Mouse (Mus musculus) embryonic facial prominence, embryonic 14.5 days (tissue): ENCODE measurements around the gene Thegl. TPM values are rescaled to one million over a fixed set of nuclear protein-coding genes. Genes with fewer than 3 reads are reported as not detected.
A peak's percentile ranks its signal among the peaks of the same experiment; 100 is the strongest.
"Not testable (repeated sequence)": the region's sequence is repeated elsewhere in the genome, so short reads cannot be mapped to it uniquely, and the experiment has no call there.

ENCODE experiments used
- ATAC-seq: fragments of 200-750 bp; cut with Nextera tagmentation; 2 replicates; pipeline ENCODE4 v1.8.0; 2017; ENCODE audit warnings: low read depth, moderate number of reproducible peaks, moderate TSS enrichment
- DNase-seq: peaks from one replicate; pipeline ENCODE4 v3.0.0-alpha.2; 2015; ENCODE audit warnings: low spot score
- H3K27ac ChIP-seq: fragments of 300-500 bp; sonication (generic); replicated peaks from 2 replicates; pipeline ENCODE4 v1.5.1; 2014; ENCODE audit warnings: low read depth, mild to moderate bottlenecking, low read length, moderate library complexity
- H3K27me3 ChIP-seq: fragments of 300-500 bp; sonication (generic); replicated peaks from 2 replicates; pipeline ENCODE4 v1.6.1; 2014; ENCODE audit warnings: low read length; ENCODE audit not compliant: control insufficient read depth, insufficient read depth
- H3K36me3 ChIP-seq: fragments of 300-500 bp; sonication (generic); 2 replicates; pipeline ENCODE4 v1.6.1; 2014; ENCODE audit warnings: low read length, mixed read lengths; ENCODE audit not compliant: control insufficient read depth, insufficient read depth
- H3K4me1 ChIP-seq: fragments of 300-500 bp; sonication (generic); 2 replicates; pipeline ENCODE4 v1.6.1; 2014; ENCODE audit warnings: antibody characterized with exemption, low read length; ENCODE audit not compliant: control insufficient read depth, insufficient read depth
- H3K4me2 ChIP-seq: fragments of 300-500 bp; sonication (generic); 2 replicates; pipeline ENCODE4 v1.6.1; 2014; ENCODE audit warnings: low read depth, mild to moderate bottlenecking, low read length, moderate library complexity, mixed read lengths
- H3K4me3 ChIP-seq: fragments of 300-500 bp; sonication (generic); 2 replicates; pipeline ENCODE4 v1.5.1; 2014; ENCODE audit warnings: low read depth, mild to moderate bottlenecking, low read length
- H3K9ac ChIP-seq: fragments of 300-500 bp; sonication (generic); 2 replicates; pipeline ENCODE4 v1.6.1; 2014; ENCODE audit warnings: low read depth, mild to moderate bottlenecking, low read length, moderate library complexity, mixed read lengths
- H3K9me3 ChIP-seq: fragments of 300-500 bp; sonication (generic); 2 replicates; pipeline ENCODE4 v1.6.1; 2016; ENCODE audit warnings: low read length; ENCODE audit not compliant: control insufficient read depth
- WGBS: fragments of 180-500 bp; shearing (Covaris S2); extraction: QIAGEN DNeasy Blood & Tissue Kit; methylation state at CpG from one replicate; pipeline ENCODE4 v1.1.7; 2014; 5-methylcytosine and 5-hydroxymethylcytosine counted together
- polyA plus RNA-seq: library from polyadenylated mRNA; unstranded; fragments of >200 nt; fragmentation: Nextera tagmentation; extraction: Ambion mirVana; gene quantifications from 2 replicates; pipeline ENCODE4 v1.2.1, GENCODE M21; 2014

Thegl gene
- polyA plus RNA-seq, 1 experiment from 2014 or later: 0.43 TPM

DNA sequence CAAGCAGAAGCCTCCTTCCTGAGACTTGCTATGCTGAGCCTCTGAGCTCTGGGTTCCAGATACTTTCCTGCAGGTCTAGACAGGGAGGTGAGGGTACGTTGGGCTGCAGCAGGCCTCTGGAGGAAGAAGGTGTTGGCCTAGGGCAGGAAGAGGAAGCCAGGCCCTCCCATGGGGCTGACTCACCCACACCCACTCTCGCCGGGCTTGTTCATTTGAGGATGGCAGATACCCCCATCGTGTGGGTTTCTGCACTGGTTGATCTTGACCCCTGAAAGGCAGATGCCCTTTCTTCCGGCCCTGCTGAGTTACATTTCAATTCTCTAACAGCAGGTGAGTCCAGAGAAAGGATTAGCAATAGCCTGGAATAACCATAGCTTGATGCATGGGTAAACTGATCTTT lies 76.7 kb downstream of the Thegl start:
- 0 out of 2 replicates have a peak, but pooled peaks cover 7% of the 10 kb centered on the region for H3K27me3 ChIP-seq
- H3K4me1 ChIP-seq: 0 out of 2 replicates have a peak, but pooled peaks cover 3% of the 10 kb centered on the region
- no peaks in the 10 kb centered on the region for H3K9me3 ChIP-seq
- H3K36me3 ChIP-seq: no peaks in the 10 kb centered on the region
- no peak for DNase-seq
- H3K27ac ChIP-seq: no peak overlapping the region
- H3K9ac ChIP-seq: no peak overlapping the region
- WGBS: 80% methylated on average over 5 of the region's 5 CpGs
- ATAC-seq: no peak
- H3K4me3 ChIP-seq: no peak overlapping the region
- H3K4me2 ChIP-seq: no peak overlapping the region

DNA sequence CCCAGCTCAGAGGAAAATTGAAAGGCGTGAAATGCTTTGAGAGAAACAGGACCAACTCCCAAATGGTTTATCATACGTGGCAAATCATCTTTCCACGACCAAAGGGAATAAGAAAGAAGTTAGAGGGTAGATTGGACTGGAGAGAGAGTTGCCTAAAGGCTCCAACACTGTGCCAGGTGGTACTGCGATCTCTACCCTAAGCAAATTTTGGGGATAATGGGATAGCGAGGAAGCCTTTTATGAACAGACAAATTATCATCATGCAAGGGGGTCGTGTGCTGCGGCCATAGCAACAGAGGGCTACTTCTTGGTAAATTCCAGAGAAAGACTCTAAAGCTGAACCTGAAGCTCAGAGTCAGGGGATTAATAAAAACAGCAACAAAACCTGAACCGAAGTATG lies 78.1 kb downstream of the Thegl start:
- 35% methylated on average over 8 of the region's 8 CpGs for WGBS

DNA sequence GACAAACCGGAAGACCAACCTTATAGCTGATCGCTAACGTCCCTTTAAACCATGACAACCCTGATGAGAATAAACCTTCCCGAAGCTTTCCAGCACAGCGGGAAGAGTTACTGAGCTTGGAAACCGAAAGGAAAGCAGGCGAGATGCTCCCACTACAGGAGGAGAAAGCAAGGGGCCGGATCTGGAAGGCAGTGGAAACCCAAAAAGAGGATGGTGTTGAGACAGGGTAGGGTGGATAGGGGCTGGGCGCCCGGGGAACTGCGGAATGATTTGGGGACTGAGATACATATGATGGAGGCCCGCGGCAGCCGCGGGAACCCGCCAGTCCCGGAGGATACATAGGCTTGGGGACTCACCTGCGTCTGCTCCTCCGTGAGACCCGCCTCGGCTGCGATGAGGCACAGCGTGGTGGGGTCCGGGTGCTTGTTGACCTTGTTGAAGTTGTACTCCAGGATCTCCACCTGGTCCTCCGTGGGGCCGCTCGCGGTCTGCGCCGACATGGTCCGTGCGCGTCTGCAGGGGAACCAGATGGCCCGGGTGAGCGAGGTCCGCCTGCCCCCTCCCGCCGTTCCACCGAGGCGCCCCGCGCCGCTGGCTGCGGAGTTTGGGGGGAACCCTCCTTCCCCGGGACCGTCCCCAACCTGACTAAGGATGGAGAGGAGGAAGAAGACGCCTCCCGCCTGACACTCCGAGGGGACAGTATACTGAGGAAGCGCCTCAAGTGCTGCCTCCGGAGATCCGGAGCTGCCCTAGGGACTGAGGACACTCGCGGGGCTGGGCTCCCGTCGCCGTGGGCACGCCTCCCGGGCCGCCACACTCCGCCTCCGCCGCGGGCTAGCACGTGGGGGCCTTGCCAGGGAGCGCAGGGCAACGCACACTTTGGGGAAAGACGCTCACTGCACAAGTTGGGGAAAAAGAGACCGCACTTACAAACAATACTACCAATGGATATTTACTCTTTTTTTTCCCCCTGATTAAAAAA lies 79.0 kb downstream of the Thegl start:
- peak overlapping the region; percentile 63 for H3K9ac ChIP-seq
- no peaks in the 10 kb centered on the region for H3K36me3 ChIP-seq
- 0 out of 2 replicates have a peak, but pooled peaks cover 7% of the 10 kb centered on the region for H3K27me3 ChIP-seq
- under 1% methylated on average over 51 of the region's 69 CpGs for WGBS
- H3K4me3 ChIP-seq: peak overlapping the region; percentile 52
- H3K4me2 ChIP-seq: peak overlapping the region; percentile 96
- ATAC-seq (peak; percentile 76), DNase-seq (peak; percentile 59)
- no peak overlapping the region for H3K27ac ChIP-seq
- no peaks in the 10 kb centered on the region for H3K9me3 ChIP-seq
- 0 out of 2 replicates have a peak, but pooled peaks cover 3% of the 10 kb centered on the region for H3K4me1 ChIP-seq

More for the DNA sequence above, 78.1 kb downstream of the Thegl start:
- Histone ChIP-seq H3K9me3 (no peaks in the 10 kb centered on the region), H3K4me3 (peak overlapping the region; percentile 52), H3K36me3 (no peaks in the 10 kb centered on the region), H3K9ac (no peak overlapping the region), H3K4me2 (peak overlapping the region; percentile 96), H3K27me3 (0 out of 2 replicates have a peak, but pooled peaks cover 7% of the 10 kb centered on the region), H3K27ac (no peak overlapping the region), H3K4me1 (0 out of 2 replicates have a peak, but pooled peaks cover 3% of the 10 kb centered on the region)
- no peak for DNase-seq
- no peak for ATAC-seq

DNA sequence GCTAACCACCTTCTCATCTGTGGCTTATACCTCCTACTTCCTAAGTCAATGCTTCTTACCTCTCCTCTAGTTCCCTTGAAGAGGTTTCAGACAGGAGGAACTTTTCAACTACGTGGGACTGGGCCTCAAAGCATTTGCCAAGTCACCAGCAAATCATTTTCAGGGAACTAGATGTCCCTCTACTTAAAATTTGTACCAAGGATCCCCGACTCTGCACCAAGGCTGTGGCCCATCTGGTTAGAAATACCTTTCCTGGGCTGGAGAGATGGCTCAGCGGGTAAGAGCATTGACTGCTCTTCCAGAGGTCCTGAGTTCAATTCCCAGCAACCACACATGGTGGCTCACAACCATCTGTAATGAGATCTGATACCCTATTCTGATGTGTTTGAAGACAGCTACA lies 80.4 kb downstream of the Thegl start:
- WGBS: 93% methylated on average over 3 of the region's 3 CpGs
- H3K4me2 ChIP-seq, H3K27me3 ChIP-seq, H3K36me3 ChIP-seq, H3K27ac ChIP-seq, H3K4me1 ChIP-seq, H3K4me3 ChIP-seq, ATAC-seq, DNase-seq, H3K9me3 ChIP-seq, H3K9ac ChIP-seq: not testable (repeated sequence)

DNA sequence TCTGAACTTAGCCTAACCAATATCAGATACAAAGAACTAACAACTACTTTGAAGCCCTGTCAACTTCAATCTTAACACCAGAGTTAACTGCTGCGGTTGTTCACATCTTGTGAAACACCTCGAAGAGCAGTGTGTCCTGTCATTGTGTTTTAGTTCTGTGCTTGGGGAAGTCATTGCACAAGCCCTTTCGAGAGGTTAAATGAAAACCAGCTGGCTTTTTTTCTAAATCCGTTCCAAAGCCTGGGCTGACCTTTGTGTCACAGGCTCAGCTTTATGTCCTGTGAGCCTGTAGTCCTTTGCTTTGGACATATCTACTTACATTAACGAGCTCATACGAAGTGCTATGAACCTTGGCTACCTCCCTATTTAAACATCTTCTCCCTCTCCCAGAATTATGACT lies 81.9 kb downstream of the Thegl start:
- Histone ChIP-seq H3K36me3 (no peaks in the 10 kb centered on the region), H3K9me3 (no peaks in the 10 kb centered on the region), H3K27me3 (0 out of 2 replicates have a peak, but pooled peaks cover 6% of the 10 kb centered on the region), H3K9ac (no peak overlapping the region), H3K4me1 (0 out of 2 replicates have a peak, but pooled peaks cover 3% of the 10 kb centered on the region), H3K27ac (no peak overlapping the region), H3K4me2 (no peak overlapping the region), H3K4me3 (no peak overlapping the region)
- no peak for ATAC-seq
- DNase-seq: no peak
- whole genome bisulfite sequencing: 26% methylated on average over 6 of the region's 6 CpGs

DNA sequence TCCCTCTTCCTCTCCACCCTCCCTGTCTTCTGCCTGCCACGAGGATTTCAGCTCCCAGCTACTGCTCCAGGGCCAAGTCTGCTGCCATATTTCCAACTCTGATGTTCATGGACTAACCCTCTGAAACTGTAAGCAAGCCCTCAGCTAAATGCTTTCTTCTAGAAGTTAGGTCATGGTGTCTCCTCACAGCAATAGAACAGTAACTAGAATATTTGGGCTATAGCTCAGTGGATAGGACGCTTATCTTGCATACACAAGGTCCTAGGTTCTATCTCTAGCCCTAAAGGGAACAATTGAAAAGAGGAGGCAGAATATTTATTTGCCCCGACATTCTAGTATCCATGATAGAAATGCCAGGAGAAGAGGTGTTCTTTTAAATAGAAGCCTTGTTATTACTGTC lies 83.1 kb downstream of the Thegl start:
- Histone ChIP-seq H3K27ac (no peak overlapping the region), H3K4me2 (no peak overlapping the region), H3K4me1 (0 out of 2 replicates have a peak, but pooled peaks cover 3% of the 10 kb centered on the region), H3K4me3 (no peak overlapping the region), H3K27me3 (no peaks in the 10 kb centered on the region), H3K36me3 (no peaks in the 10 kb centered on the region), H3K9ac (no peak overlapping the region), H3K9me3 (no peaks in the 10 kb centered on the region)
- ATAC-seq (no peak), DNase-seq (no peak)
- WGBS: 81% methylated on average over 3 of the region's 3 CpGs

DNA sequence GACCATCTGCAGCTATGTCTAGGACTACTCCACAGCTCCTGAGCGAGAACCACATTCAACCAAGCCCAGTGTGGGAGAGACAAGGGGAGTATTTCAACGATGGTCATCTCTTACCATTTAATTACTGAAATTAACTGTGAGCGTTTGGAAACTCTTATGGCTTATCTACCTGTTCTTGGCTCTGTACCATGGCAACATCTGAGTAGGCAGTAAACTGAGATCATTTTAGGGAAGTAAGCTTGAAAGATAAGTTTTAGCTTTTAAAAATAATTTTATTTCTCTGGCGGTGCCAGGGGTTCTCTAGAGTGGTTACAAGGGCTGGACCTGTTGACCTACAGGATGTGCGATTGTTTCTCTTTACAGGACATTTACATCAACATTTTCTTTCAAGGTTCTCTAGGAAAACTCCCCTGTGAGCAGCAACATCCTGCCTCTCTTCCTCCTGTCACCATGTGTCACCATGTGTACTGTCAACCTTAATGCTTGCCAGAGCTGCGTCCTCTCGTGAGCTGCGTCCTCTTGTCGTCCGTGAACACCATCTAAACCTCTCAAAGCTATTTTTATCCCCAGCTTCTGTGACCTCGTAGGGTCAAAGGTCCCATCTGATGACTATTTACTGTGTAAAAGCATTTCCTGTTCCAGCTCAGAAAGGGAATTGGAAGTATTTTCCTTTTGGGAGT lies 83.6 kb downstream of the Thegl start:
- DNase-seq: no peak
- H3K36me3 ChIP-seq: no peaks in the 10 kb centered on the region
- WGBS: 41% methylated on average over 11 of the region's 11 CpGs
- H3K27ac ChIP-seq: no peak overlapping the region
- no peak overlapping the region for H3K9ac ChIP-seq
- H3K4me3 ChIP-seq: no peak overlapping the region
- H3K9me3 ChIP-seq: no peaks in the 10 kb centered on the region
- no peak for ATAC-seq
- no peak overlapping the region for H3K4me2 ChIP-seq
- no peaks in the 10 kb centered on the region for H3K4me1 ChIP-seq
- H3K27me3 ChIP-seq: no peaks in the 10 kb centered on the region

DNA sequence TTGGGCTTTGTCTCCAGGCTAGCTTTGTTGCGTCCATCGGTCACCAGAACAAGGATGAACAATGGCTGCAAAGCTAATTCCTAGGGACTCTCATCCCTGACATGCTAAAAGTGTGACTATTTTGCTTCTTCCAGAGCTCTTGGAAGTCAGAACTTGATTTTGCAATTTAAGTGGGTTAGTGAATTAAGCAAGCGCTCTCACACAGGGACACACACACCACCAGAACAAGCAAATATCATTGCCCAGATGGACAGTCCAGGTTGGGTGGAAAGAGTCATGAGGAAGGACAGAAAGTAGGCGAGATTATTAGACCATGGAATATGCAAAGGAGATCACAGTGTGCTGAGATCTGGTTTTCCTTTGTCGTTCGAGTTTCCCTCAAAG lies 84.2 kb downstream of the Thegl start:
- H3K9ac ChIP-seq: no peak overlapping the region
- no peak overlapping the region for H3K27ac ChIP-seq
- no peak overlapping the region for H3K4me3 ChIP-seq
- no peaks in the 10 kb centered on the region for H3K27me3 ChIP-seq
- H3K36me3 ChIP-seq: no peaks in the 10 kb centered on the region
- no peak overlapping the region for H3K4me2 ChIP-seq
- ATAC-seq: no peak
- WGBS: 60% methylated on average over 6 of the region's 6 CpGs
- H3K4me1 ChIP-seq: no peaks in the 10 kb centered on the region
- DNase-seq: no peak
- no peaks in the 10 kb centered on the region for H3K9me3 ChIP-seq
